Mouse (Mus musculus): ENCODE data around the gene Zfp1.

GRCm38 (mm10) chr8:111717866-111718265 is 74.7 kb downstream of the Zfp1 start:
- TF ChIP-seq CTCF (IDR thresholded peaks at IDR 0.05; ENCODE audit: low read depth, low read length), result no peak
- no peak for TF ChIP-seq TAL1 (conservative IDR thresholded peaks at IDR 0.05; ENCODE audit: low read depth, low read length)
- no peak for TF ChIP-seq GATA1 (IDR thresholded peaks at IDR 0.05; ENCODE audit: borderline replicate concordance, low read length)
- no peak for TF ChIP-seq POLR2AphosphoS5 (IDR thresholded peaks at IDR 0.05; ENCODE audit: insufficient replicate concordance, low read depth, low read length)
- TF ChIP-seq GATA2 (IDR thresholded peaks at IDR 0.05; ENCODE audit: borderline replicate concordance, low read depth, low read length), result no peak
